Mouse (Mus musculus): Measurements from ENCODE around the gene Gm8104. TPM values are rescaled to one million over a fixed set of nuclear protein-coding genes. Genes with fewer than 3 reads are reported as not detected.
"Not testable (repeated sequence)": the region's sequence is repeated elsewhere in the genome, so short reads cannot be mapped to it uniquely, and the experiment has no call there.

The Gm8104 gene
- not detected in 2 replicates for total RNA-seq (2012; rRNA removed)
- polyA plus RNA-seq (2012; ENCODE audit: insufficient read depth in 1 of 2, insufficient read length in 2 of 2, low read depth in 1 of 2, low replicate concordance in 2 of 2, missing spikeins in 1 of 2): not detected

- H3K9me3 ChIP-seq (replicated peaks; ENCODE audit: insufficient read depth, low read length); H3K27me3 ChIP-seq (ENCODE audit: control insufficient read depth in 1 of 2, insufficient read depth in 2 of 2, low read length in 2 of 2); H3K27ac ChIP-seq (ENCODE audit: control insufficient read depth, low read depth, low read length); H3K4me3 ChIP-seq (ENCODE audit: control insufficient read depth in 1 of 2, insufficient read depth in 1 of 2, low read depth in 2 of 2, low read length in 2 of 2); H3K4me1 ChIP-seq (ENCODE audit: control insufficient read depth in 1 of 2, insufficient read depth in 2 of 2, low read length in 2 of 2); DNase-seq (ENCODE audit: low read depth, low spot score); H3K79me2 ChIP-seq (ENCODE audit: control insufficient read depth, insufficient read depth, low read length, poor library complexity); H3K9ac ChIP-seq (ENCODE audit: control insufficient read depth, low read depth, low read length, poor library complexity, severe bottlenecking); H3K36me3 ChIP-seq (ENCODE audit: control insufficient read depth in 1 of 2, insufficient read depth in 2 of 2, low read length in 2 of 2): not testable (repeated sequence)
Measured at GRCm38 (mm10) chr14:43100301-43100700, at the start of gene Gm8104. Gm8104 (plus strand) TSS chr14:43100601.

GRCm38 (mm10) chr14:43058063-43058462, 42.3 kb upstream of the Gm8104 start:
- not testable (repeated sequence) for DNase-seq (ENCODE audit: low read depth, low spot score)

GRCm38 (mm10) chr14:43060179-43060578, 40.2 kb upstream of the Gm8104 start:
- not testable (repeated sequence) for H3K27me3 ChIP-seq (ENCODE audit: control insufficient read depth in 1 of 2, insufficient read depth in 2 of 2, low read length in 2 of 2); H3K4me3 ChIP-seq (ENCODE audit: control insufficient read depth in 1 of 2, insufficient read depth in 1 of 2, low read depth in 2 of 2, low read length in 2 of 2); DNase-seq (ENCODE audit: low read depth, low spot score); H3K9ac ChIP-seq (ENCODE audit: control insufficient read depth, low read depth, low read length, poor library complexity, severe bottlenecking); H3K4me1 ChIP-seq (ENCODE audit: control insufficient read depth in 1 of 2, insufficient read depth in 2 of 2, low read length in 2 of 2); H3K79me2 ChIP-seq (ENCODE audit: control insufficient read depth, insufficient read depth, low read length, poor library complexity); H3K9me3 ChIP-seq (replicated peaks; ENCODE audit: insufficient read depth, low read length); H3K27ac ChIP-seq (ENCODE audit: control insufficient read depth, low read depth, low read length); H3K36me3 ChIP-seq (ENCODE audit: control insufficient read depth in 1 of 2, insufficient read depth in 2 of 2, low read length in 2 of 2)

More at GRCm38 (mm10) chr14:43058063-43058462, 42.3 kb upstream of the Gm8104 start:
- H3K4me1 ChIP-seq (ENCODE audit: control insufficient read depth in 1 of 2, insufficient read depth in 2 of 2, low read length in 2 of 2); H3K36me3 ChIP-seq (ENCODE audit: control insufficient read depth in 1 of 2, insufficient read depth in 2 of 2, low read length in 2 of 2); H3K79me2 ChIP-seq (ENCODE audit: control insufficient read depth, insufficient read depth, low read length, poor library complexity); H3K27ac ChIP-seq (ENCODE audit: control insufficient read depth, low read depth, low read length); H3K4me3 ChIP-seq (ENCODE audit: control insufficient read depth in 1 of 2, insufficient read depth in 1 of 2, low read depth in 2 of 2, low read length in 2 of 2); H3K9ac ChIP-seq (ENCODE audit: control insufficient read depth, low read depth, low read length, poor library complexity, severe bottlenecking); H3K27me3 ChIP-seq (ENCODE audit: control insufficient read depth in 1 of 2, insufficient read depth in 2 of 2, low read length in 2 of 2); H3K9me3 ChIP-seq (replicated peaks; ENCODE audit: insufficient read depth, low read length): not testable (repeated sequence)

- DNase-seq (ENCODE audit: low read depth, low spot score); H3K9me3 ChIP-seq (replicated peaks; ENCODE audit: insufficient read depth, low read length); H3K27ac ChIP-seq (ENCODE audit: control insufficient read depth, low read depth, low read length); H3K36me3 ChIP-seq (ENCODE audit: control insufficient read depth in 1 of 2, insufficient read depth in 2 of 2, low read length in 2 of 2); H3K79me2 ChIP-seq (ENCODE audit: control insufficient read depth, insufficient read depth, low read length, poor library complexity); H3K9ac ChIP-seq (ENCODE audit: control insufficient read depth, low read depth, low read length, poor library complexity, severe bottlenecking); H3K27me3 ChIP-seq (ENCODE audit: control insufficient read depth in 1 of 2, insufficient read depth in 2 of 2, low read length in 2 of 2); H3K4me3 ChIP-seq (ENCODE audit: control insufficient read depth in 1 of 2, insufficient read depth in 1 of 2, low read depth in 2 of 2, low read length in 2 of 2); H3K4me1 ChIP-seq (ENCODE audit: control insufficient read depth in 1 of 2, insufficient read depth in 2 of 2, low read length in 2 of 2): not testable (repeated sequence)
Measured at GRCm38 (mm10) chr14:43076543-43076942, 23.9 kb upstream of the Gm8104 start, which contains the start of gene Gm8094. Gm8094 (minus strand) TSS chr14:43076643.

- not testable (repeated sequence) for H3K4me3 ChIP-seq (ENCODE audit: control insufficient read depth in 1 of 2, insufficient read depth in 1 of 2, low read depth in 2 of 2, low read length in 2 of 2); H3K27me3 ChIP-seq (ENCODE audit: control insufficient read depth in 1 of 2, insufficient read depth in 2 of 2, low read length in 2 of 2); H3K9ac ChIP-seq (ENCODE audit: control insufficient read depth, low read depth, low read length, poor library complexity, severe bottlenecking); H3K27ac ChIP-seq (ENCODE audit: control insufficient read depth, low read depth, low read length); H3K9me3 ChIP-seq (replicated peaks; ENCODE audit: insufficient read depth, low read length); H3K36me3 ChIP-seq (ENCODE audit: control insufficient read depth in 1 of 2, insufficient read depth in 2 of 2, low read length in 2 of 2); H3K4me1 ChIP-seq (ENCODE audit: control insufficient read depth in 1 of 2, insufficient read depth in 2 of 2, low read length in 2 of 2); DNase-seq (ENCODE audit: low read depth, low spot score); H3K79me2 ChIP-seq (ENCODE audit: control insufficient read depth, insufficient read depth, low read length, poor library complexity)
Measured at GRCm38 (mm10) chr14:43084936-43085730, 15.3 kb upstream of the Gm8104 start.

- not testable (repeated sequence) for H3K9ac ChIP-seq (ENCODE audit: control insufficient read depth, low read depth, low read length, poor library complexity, severe bottlenecking); DNase-seq (ENCODE audit: low read depth, low spot score); H3K79me2 ChIP-seq (ENCODE audit: control insufficient read depth, insufficient read depth, low read length, poor library complexity); H3K36me3 ChIP-seq (ENCODE audit: control insufficient read depth in 1 of 2, insufficient read depth in 2 of 2, low read length in 2 of 2); H3K27me3 ChIP-seq (ENCODE audit: control insufficient read depth in 1 of 2, insufficient read depth in 2 of 2, low read length in 2 of 2); H3K4me1 ChIP-seq (ENCODE audit: control insufficient read depth in 1 of 2, insufficient read depth in 2 of 2, low read length in 2 of 2); H3K9me3 ChIP-seq (replicated peaks; ENCODE audit: insufficient read depth, low read length); H3K4me3 ChIP-seq (ENCODE audit: control insufficient read depth in 1 of 2, insufficient read depth in 1 of 2, low read depth in 2 of 2, low read length in 2 of 2); H3K27ac ChIP-seq (ENCODE audit: control insufficient read depth, low read depth, low read length)
Measured at GRCm38 (mm10) chr14:43089103-43089919, 11.1 kb upstream of the Gm8104 start.

- not testable (repeated sequence) for H3K9ac ChIP-seq (ENCODE audit: control insufficient read depth, low read depth, low read length, poor library complexity, severe bottlenecking); H3K4me3 ChIP-seq (ENCODE audit: control insufficient read depth in 1 of 2, insufficient read depth in 1 of 2, low read depth in 2 of 2, low read length in 2 of 2); H3K27ac ChIP-seq (ENCODE audit: control insufficient read depth, low read depth, low read length); DNase-seq (ENCODE audit: low read depth, low spot score); H3K9me3 ChIP-seq (replicated peaks; ENCODE audit: insufficient read depth, low read length); H3K27me3 ChIP-seq (ENCODE audit: control insufficient read depth in 1 of 2, insufficient read depth in 2 of 2, low read length in 2 of 2); H3K4me1 ChIP-seq (ENCODE audit: control insufficient read depth in 1 of 2, insufficient read depth in 2 of 2, low read length in 2 of 2); H3K79me2 ChIP-seq (ENCODE audit: control insufficient read depth, insufficient read depth, low read length, poor library complexity); H3K36me3 ChIP-seq (ENCODE audit: control insufficient read depth in 1 of 2, insufficient read depth in 2 of 2, low read length in 2 of 2)
Measured at GRCm38 (mm10) chr14:43119673-43120072, 19.3 kb downstream of the Gm8104 start.

Data from MEL (cell line).